Mouse (Mus musculus) gastrocnemius, postnatal 14 days (tissue): ENCODE measurements at regions not wholly inside any gene's neighbourhood (a gene's known extent, or its start where the extent isn't known, plus 50 kb on each side); places are given as distances from the start of the nearest gene placed in this dataset.
"Not testable (repeated sequence)": the region's sequence is repeated elsewhere in the genome, so short reads cannot be mapped to it uniquely, and the experiment has no call there.

Experiments
- DNase-seq: peaks from one replicate; pipeline ENCODE4 v3.0.0; 2021; ENCODE audit warnings: mixed read lengths
- intact Hi-C: fragments of 180-260 bp; cut with DNase I; formaldehyde crosslinking; loops from one replicate; pipeline ENCODE4 v1.15.1; 2025; ENCODE audit warnings: low total_unique reads

- intact Hi-C loops, DNase-seq: not testable (repeated sequence)
Measured at GRCm38 (mm10) chr12:114909799-114910198, 1137.7 kb upstream of the Zfp386 start.

DNA sequence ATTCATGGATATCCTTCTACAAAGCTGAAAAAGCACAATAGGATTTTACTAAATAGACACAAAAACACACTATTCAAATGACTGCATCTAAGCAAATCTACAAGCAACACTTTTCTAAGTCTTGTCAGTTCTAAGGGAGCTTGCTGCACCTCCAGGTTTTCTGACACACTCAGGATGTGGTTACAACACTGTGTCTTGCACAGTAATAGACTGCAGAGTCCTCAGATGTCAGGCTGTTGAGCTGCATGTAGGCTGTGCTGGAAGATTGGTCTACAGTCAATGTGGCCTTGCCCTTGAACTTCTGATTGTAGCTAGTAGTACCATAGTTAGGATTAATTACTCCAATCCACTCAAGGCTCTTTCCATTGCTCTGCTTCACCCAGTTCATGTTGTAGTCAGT lies 1133.1 kb upstream of the Zfp386 start:
- intact Hi-C loops, DNase-seq: not testable (repeated sequence)

GRCm38 (mm10) chr12:114927691-114928090 lies 1119.8 kb upstream of the Zfp386 start:
- intact Hi-C loops: no loop called here
- no peak for DNase-seq

GRCm38 (mm10) chr12:114932158-114932557 lies 1115.4 kb upstream of the Zfp386 start:
- intact Hi-C loops: no loop called here

DNA sequence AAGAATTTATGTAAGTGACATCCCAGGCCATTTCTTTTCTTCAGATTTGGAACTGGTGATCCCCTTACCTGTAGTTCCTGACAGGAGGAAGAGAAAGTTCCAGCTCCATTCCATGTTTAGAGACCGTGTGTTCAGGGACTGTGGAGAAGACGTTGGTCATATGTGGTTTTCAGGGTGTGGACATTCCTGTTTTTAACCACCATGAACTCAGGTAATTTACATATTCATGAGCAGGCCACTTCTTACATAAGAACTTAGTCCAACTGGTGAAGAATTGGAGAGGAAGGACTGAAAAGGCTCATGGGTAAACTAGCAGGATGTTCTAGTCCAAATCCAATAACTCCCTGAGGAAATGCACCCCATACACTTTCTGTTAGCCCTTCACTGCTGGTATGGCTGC lies 1114.9 kb upstream of the Zfp386 start:
- no peak for DNase-seq
- intact Hi-C loops: no loop called here

More at GRCm38 (mm10) chr12:114932158-114932557, 1115.4 kb upstream of the Zfp386 start:
- no peak for DNase-seq

GRCm38 (mm10) chr12:114936865-114937264 lies 1110.7 kb upstream of the Zfp386 start:
- intact Hi-C loops, DNase-seq: not testable (repeated sequence)

- DNase-seq: no peak
- intact Hi-C loops: no loop called here
Measured at GRCm38 (mm10) chr12:114939576-114939975, 1107.9 kb upstream of the Zfp386 start.

DNA sequence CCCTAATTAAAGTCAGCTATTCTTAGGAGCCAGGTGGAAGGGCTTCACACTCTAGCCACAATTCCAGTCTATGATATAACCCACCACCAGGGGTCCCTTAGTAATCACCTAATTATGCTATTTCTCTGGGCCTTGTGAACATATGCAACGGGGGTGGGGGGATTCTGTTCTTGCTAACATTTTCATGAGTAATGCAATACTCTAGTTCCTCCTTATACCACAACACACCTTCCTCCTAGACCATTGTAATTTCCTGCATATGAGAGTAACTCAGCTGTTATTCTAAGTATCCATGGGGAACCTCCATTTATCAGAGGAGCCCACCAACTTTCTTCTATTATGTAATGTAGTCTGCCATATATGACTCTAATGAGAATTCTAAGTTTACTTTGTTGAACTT lies 1085.4 kb upstream of the Zfp386 start:
- intact Hi-C loops: no loop called here
- DNase-seq: no peak

DNA sequence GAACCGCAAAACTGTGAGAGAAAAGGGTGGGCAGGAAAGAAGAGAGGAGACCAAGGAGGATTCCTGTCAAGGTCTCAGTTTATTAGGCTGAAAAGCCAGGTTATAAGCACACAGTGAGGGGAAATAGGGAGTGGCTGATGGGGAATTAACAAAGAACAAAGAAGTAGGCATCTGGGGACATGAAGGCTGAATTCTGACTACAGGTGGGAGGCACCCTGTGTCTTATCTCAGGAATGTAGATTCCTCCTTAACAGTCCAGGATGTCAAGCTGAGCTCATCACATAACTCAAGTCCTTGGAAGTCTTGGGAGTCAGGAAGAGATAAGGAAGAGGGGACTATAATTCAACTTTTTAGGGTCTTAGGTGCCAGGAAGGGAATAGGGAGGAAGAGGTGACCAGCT lies 1083.3 kb upstream of the Zfp386 start:
- DNase-seq, intact Hi-C loops: not testable (repeated sequence)

GRCm38 (mm10) chr12:114981476-114982136 lies 1065.9 kb upstream of the Zfp386 start:
- intact Hi-C loops: no loop called here

DNA sequence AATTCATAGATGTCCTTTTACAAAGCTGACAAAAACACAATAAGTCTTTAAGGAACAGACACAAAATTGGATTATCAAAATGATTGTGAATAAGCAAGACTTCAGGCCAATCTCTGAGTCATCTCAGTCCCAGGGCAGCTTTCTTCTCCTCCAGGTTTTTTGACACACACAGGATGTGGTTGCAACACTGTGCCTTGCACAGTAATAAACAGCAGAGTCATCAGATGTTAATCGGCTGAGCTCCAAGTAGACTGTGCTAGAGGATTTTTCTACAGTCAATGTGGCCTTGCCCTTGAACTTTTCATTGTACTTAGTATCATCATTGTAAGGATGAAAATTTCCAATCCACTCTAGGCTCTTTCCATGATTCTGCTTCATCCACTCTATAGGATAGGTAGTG lies 1056.6 kb upstream of the Zfp386 start:
- DNase-seq: no peak
- intact Hi-C loops: no loop called here

More at GRCm38 (mm10) chr12:114981476-114982136, 1065.9 kb upstream of the Zfp386 start:
- no peak for DNase-seq

DNA sequence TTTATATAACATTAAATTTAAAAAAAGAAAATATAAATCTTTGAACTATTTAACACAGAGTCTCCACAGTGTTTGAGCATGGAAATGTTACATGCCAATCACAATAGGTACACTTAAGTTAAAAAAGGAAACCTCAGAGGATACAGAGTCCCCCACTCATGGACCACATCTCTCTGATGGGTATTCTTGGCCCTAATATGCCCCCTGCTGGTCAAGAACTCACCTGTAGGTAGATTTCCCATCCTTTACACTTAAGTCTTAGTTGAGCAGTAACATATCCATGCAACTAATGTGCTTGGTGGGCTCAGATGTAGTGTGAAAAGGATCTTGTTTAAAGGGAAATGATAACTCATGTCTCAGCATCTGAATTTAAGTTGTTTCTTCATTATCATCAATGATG lies 1050.7 kb upstream of the Zfp386 start:
- intact Hi-C loops: no loop called here
- DNase-seq: no peak

GRCm38 (mm10) chr12:115003118-115003517 lies 1044.4 kb upstream of the Zfp386 start:
- DNase-seq: no peak
- intact Hi-C loops: no loop called here

- no peak for DNase-seq
- intact Hi-C loops: no loop called here
Measured at GRCm38 (mm10) chr12:115008434-115008833, 1039.1 kb upstream of the Zfp386 start.

GRCm38 (mm10) chr12:115012751-115013150 lies 1034.8 kb upstream of the Zfp386 start:
- intact Hi-C loops: no loop called here
- DNase-seq: no peak

DNA sequence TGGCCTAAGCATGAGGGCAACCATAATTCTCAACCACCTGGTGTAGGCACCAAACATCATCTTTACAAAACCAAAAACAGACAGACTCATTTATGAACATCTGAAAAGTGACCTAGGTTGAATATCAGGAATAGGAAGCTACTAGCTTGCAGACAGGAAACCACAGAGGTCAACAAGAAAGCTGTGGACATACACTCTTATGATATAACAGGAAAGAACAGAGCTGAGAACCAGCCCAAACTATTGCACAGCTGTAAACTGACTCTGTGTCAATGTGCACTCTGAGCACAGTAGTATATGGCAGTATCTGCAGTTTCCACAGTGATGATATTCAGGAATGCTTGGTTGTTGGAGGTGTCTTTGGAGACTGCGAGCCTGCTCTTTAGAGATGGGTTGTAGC lies 1023.8 kb upstream of the Zfp386 start:
- DNase-seq: no peak
- intact Hi-C loops: no loop called here

- intact Hi-C loops: no loop called here
Measured at GRCm38 (mm10) chr12:115034438-115035129, 1012.9 kb upstream of the Zfp386 start.

GRCm38 (mm10) chr12:115055080-115055479 lies 992.4 kb upstream of the Zfp386 start:
- no peak for DNase-seq
- intact Hi-C loops: no loop called here

More at GRCm38 (mm10) chr12:115034438-115035129, 1012.9 kb upstream of the Zfp386 start:
- DNase-seq: no peak

- intact Hi-C loops: loop anchor here (10.0 kb wide), 1 partner anchor 495 kb away; no protein-coding TSS in a partner anchor
- not testable (repeated sequence) for DNase-seq
Measured at GRCm38 (mm10) chr12:115059954-115060353, 987.6 kb upstream of the Zfp386 start.

GRCm38 (mm10) chr12:115067251-115067650 lies 980.3 kb upstream of the Zfp386 start:
- intact Hi-C loops: loop anchor here (10.0 kb wide), 1 partner anchor 488 kb away; no protein-coding TSS in a partner anchor

GRCm38 (mm10) chr12:115091460-115091859 lies 956.1 kb upstream of the Zfp386 start:
- DNase-seq, intact Hi-C loops: not testable (repeated sequence)

More at GRCm38 (mm10) chr12:115067251-115067650, 980.3 kb upstream of the Zfp386 start:
- no peak for DNase-seq
